Comparison of ENCODE assay signal across 7 mouse cellular contexts in the genomic region with DNA sequence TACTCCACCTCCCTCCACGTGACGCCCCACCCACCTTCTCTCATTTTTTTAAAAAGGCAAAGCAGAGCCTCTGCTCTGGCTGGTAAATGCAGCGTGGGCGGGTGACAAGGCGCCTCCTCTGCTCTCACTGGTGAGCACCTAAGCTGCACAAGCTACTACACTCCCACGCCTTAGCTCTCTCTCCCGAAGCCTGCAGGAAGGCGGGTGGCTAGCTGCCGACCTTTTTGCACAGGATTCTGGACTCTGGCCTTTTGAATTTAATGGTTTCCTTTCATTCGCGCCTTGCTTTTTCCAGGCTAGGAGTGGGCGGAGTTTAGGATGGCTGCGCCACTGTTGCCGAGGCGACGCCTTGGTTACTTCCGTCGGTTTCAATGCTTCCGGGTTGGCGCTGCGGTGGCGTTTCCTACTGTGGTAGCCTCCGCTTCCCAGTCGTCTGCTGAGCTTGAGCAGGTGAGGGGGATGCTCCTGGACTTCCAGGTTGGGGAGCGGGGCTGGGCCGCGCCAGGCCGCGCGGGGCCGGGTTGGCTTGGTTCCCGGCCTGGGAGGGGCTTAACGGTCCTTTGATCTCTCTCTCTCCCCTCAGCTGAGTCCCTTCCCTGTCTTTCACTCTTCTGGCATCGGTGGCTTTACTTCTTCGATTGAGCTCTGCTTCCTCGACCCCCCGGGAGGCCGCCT. TPM values are rescaled to one million over a fixed set of nuclear protein-coding genes. Genes with fewer than 3 reads are reported as not detected.
DNase-seq lines count a peak whose midpoint lies in the region; ATAC-seq and TF ChIP-seq lines count a peak whose summit lies in the region.

A gene (plus strand): TSS at position 35 of the 675 bp plus-strand sequence.

- TF ChIP-seq CTCF in kidney, adult 2 months (conservative IDR thresholded peaks at IDR 0.05; ENCODE audit: insufficient read depth, insufficient read length, low read depth, low read length) = no peak
- TF ChIP-seq CTCF in spleen, adult 2 months (IDR thresholded peaks at IDR 0.05; ENCODE audit: extremely low read depth, insufficient read depth, insufficient read length, insufficient replicate concordance) = no peak

- no peaks in the 10 kb centered on the region for H3K4me1 ChIP-seq in embryonic facial prominence, embryonic 12.5 days
- no peaks in the 10 kb centered on the region for H3K4me1 ChIP-seq in kidney, adult 2 months (ENCODE audit: control insufficient read depth, insufficient read depth, low read length)
- H3K4me1 ChIP-seq in limb, embryonic 12.5 days (replicated peaks) = no peaks in the 10 kb centered on the region
- H3K4me1 ChIP-seq in midbrain, embryonic 15.5 days = 0 out of 2 replicates have a peak, but pooled peaks cover 3% of the 10 kb centered on the region
- H3K4me1 ChIP-seq in spleen, adult 2 months (ENCODE audit: control insufficient read depth, insufficient read depth, insufficient read length) = no peaks in the 10 kb centered on the region; the same call in 1 of the 2 replicates

- H3K9me3 ChIP-seq in embryonic facial prominence, embryonic 12.5 days = no peaks in the 10 kb centered on the region
- H3K9me3 ChIP-seq in limb, embryonic 12.5 days = no peaks in the 10 kb centered on the region
- H3K9me3 ChIP-seq in midbrain, embryonic 15.5 days = no peaks in the 10 kb centered on the region

- DNase-seq in adrenal gland, postnatal 25 days = peak; percentile 69
- DNase-seq in heart, adult 11 months = peak; percentile 98
- DNase-seq in kidney, adult 2 months = peak; percentile 90
- peak; percentile 55 for DNase-seq in spleen, adult 2 months (ENCODE audit: low read depth in 1 of 2, low spot score in 2 of 2)

- H3K27ac ChIP-seq in embryonic facial prominence, embryonic 12.5 days = peak within 1 kb of the TSS; percentile 83
- peak within 1 kb of the TSS; percentile 39; the same call in 1 of the 2 replicates for H3K27ac ChIP-seq in kidney, adult 2 months (ENCODE audit: insufficient read depth, low read depth, low read length)
- H3K27ac ChIP-seq in limb, embryonic 12.5 days = peak within 1 kb of the TSS; percentile 80
- H3K27ac ChIP-seq in midbrain, embryonic 15.5 days = peak within 1 kb of the TSS; percentile 89
- H3K27ac ChIP-seq in spleen, adult 2 months (ENCODE audit: insufficient read depth, low read length) = peak within 1 kb of the TSS; percentile 51

- TF ChIP-seq POLR2A in kidney, adult 2 months (IDR thresholded peaks at IDR 0.05; ENCODE audit: low read depth, low read length) = no peak
- no peak for TF ChIP-seq POLR2A in spleen, adult 2 months (IDR thresholded peaks at IDR 0.05; ENCODE audit: low read depth, low read length)

- ATAC-seq in embryonic facial prominence, embryonic 12.5 days (ENCODE audit: insufficient number of reproducible peaks, insufficient read depth, low FRiP score, low TSS enrichment) = peak; percentile 88
- ATAC-seq in limb, embryonic 12.5 days (ENCODE audit: insufficient number of reproducible peaks, insufficient read depth, low FRiP score, low TSS enrichment, low read depth) = peak; percentile 95
- peak; percentile 98 for ATAC-seq in midbrain, embryonic 15.5 days (replicated peaks)

- no peaks in the 10 kb centered on the region for H3K27me3 ChIP-seq in embryonic facial prominence, embryonic 12.5 days
- H3K27me3 ChIP-seq in kidney, adult 2 months (replicated peaks; ENCODE audit: control insufficient read depth, insufficient read depth, low read length) = no peaks in the 10 kb centered on the region
- H3K27me3 ChIP-seq in limb, embryonic 12.5 days = no peaks in the 10 kb centered on the region
- no peaks in the 10 kb centered on the region for H3K27me3 ChIP-seq in midbrain, embryonic 15.5 days (replicated peaks)
- H3K27me3 ChIP-seq in spleen, adult 2 months (ENCODE audit: control insufficient read depth, insufficient read depth, low read length) = no peaks in the 10 kb centered on the region

- 20% methylated on average over 38 of the region's 38 CpGs for WGBS in embryonic facial prominence, embryonic 12.5 days
- 2% methylated on average over 38 of the region's 38 CpGs for WGBS in kidney, adult 2 months
- WGBS in limb, embryonic 12.5 days = 20% methylated on average over 38 of the region's 38 CpGs
- WGBS in midbrain, embryonic 15.5 days = 22% methylated on average over 38 of the region's 38 CpGs
- 26% methylated on average over 38 of the region's 38 CpGs for WGBS in spleen, adult 2 months

- H3K4me3 ChIP-seq in embryonic facial prominence, embryonic 12.5 days = peak within 1 kb of the TSS; percentile 54
- H3K4me3 ChIP-seq in kidney, adult 2 months (ENCODE audit: insufficient read depth, low read depth, low read length) = peak within 1 kb of the TSS; percentile 90
- H3K4me3 ChIP-seq in limb, embryonic 12.5 days (replicated peaks) = peak within 1 kb of the TSS; percentile 56
- peak within 1 kb of the TSS; percentile 64 for H3K4me3 ChIP-seq in midbrain, embryonic 15.5 days
- H3K4me3 ChIP-seq in spleen, adult 2 months (ENCODE audit: extremely low read depth, insufficient read depth, insufficient read length) = peak within 1 kb of the TSS; percentile 96

- H3K36me3 ChIP-seq in embryonic facial prominence, embryonic 12.5 days = no peaks in the 10 kb centered on the region
- no peaks in the 10 kb centered on the region for H3K36me3 ChIP-seq in kidney, adult 2 months (ENCODE audit: control insufficient read depth, insufficient read depth, low read length)
- H3K36me3 ChIP-seq in limb, embryonic 12.5 days = no peaks in the 10 kb centered on the region
- H3K36me3 ChIP-seq in midbrain, embryonic 15.5 days (replicated peaks) = no peaks in the 10 kb centered on the region
- no peaks in the 10 kb centered on the region for H3K36me3 ChIP-seq in spleen, adult 2 months (ENCODE audit: control insufficient read depth, insufficient read depth, low read length)

- peak within 1 kb of the TSS; percentile 51 for H3K4me2 ChIP-seq in embryonic facial prominence, embryonic 12.5 days (replicated peaks)
- peak within 1 kb of the TSS; percentile 57 for H3K4me2 ChIP-seq in limb, embryonic 12.5 days
- H3K4me2 ChIP-seq in midbrain, embryonic 15.5 days = peak within 1 kb of the TSS; percentile 54

- H3K9ac ChIP-seq in embryonic facial prominence, embryonic 12.5 days = peak within 1 kb of the TSS; percentile 53; the same call in 1 of the 2 replicates
- H3K9ac ChIP-seq in limb, embryonic 12.5 days (replicated peaks) = peak within 1 kb of the TSS; percentile 48
- peak within 1 kb of the TSS; percentile 61 for H3K9ac ChIP-seq in midbrain, embryonic 15.5 days

RNA-seq across cellular contexts. Expression of the gene that starts here (rescaled TPM):
- total RNA-seq in adrenal gland, postnatal 25 days (2021) = 9.3 and 11.8 TPM in 2 replicates
- polyA plus RNA-seq in embryonic facial prominence, embryonic 12.5 days (2016; fragmentation: Nextera tagmentation; extraction: Ambion mirVana) = 18.4 and 21.6 TPM in 2 replicates
- polyA plus RNA-seq in kidney, adult 2 months (2012; rRNA removed) = 3.9 and 5.0 TPM in 2 replicates
- 16.6 and 20.1 TPM in 2 replicates for polyA plus RNA-seq in limb, embryonic 12.5 days (2016; fragmentation: Nextera tagmentation; extraction: Ambion mirVana)
- 42.0 and 43.4 TPM in 2 replicates for polyA plus RNA-seq in midbrain, embryonic 15.5 days (2015; fragmentation: Nextera tagmentation; extraction: Ambion mirVana)
- 1.2 and 1.3 TPM in 2 replicates for polyA plus RNA-seq in spleen, adult 2 months (2012; rRNA removed)

Comparison
In these comparisons a context has a peak if more than half of its experiments do, and no peak if none do; other contexts are left out.
1. Peak in every context shown above with its lines: DNase-seq, ATAC-seq, H3K4me3 ChIP-seq and H3K27ac ChIP-seq.
2. H3K27ac ChIP-seq: peak in every context shown above with its lines; median percentile 89 in midbrain, embryonic 15.5 days; 83 in embryonic facial prominence, embryonic 12.5 days; 80 in limb, embryonic 12.5 days; 51 in spleen, adult 2 months; 39 in kidney, adult 2 months.